Mouse (Mus musculus): ENCODE measurements around the gene Fabp6. TPM values are rescaled to one million over a fixed set of nuclear protein-coding genes. Genes with fewer than 3 reads are reported as not detected.

Gene Fabp6
- polyA plus RNA-seq, 1 experiment from 2014 or later = not detected

GRCm38 (mm10) chr11:43563654-43564244 is 37.6 kb downstream of the Fabp6 start:
- no peak overlapping the region for H3K4me3 ChIP-seq (ENCODE audit: low read depth, low read length)
- H3K27me3 ChIP-seq (ENCODE audit: control insufficient read depth, insufficient read depth, low read length) = no peaks in the 10 kb centered on the region
- no peaks in the 10 kb centered on the region for H3K9me3 ChIP-seq (ENCODE audit: control insufficient read depth, low read length)
- H3K4me2 ChIP-seq = no peak overlapping the region
- H3K27ac ChIP-seq (ENCODE audit: low read depth, low read length) = 0 out of 2 replicates have a peak overlapping the region, but pooled peaks have one; percentile 40
- no peak overlapping the region for H3K9ac ChIP-seq (ENCODE audit: low read length)
- ATAC-seq (ENCODE audit: low FRiP score) (0 out of 2 replicates have a peak, but pooled peaks have one; percentile 28), DNase-seq (ENCODE audit: low spot score, missing footprints) (peak; percentile 45)
- 75% methylated on average over 10 of the region's 10 CpGs for WGBS
- H3K4me1 ChIP-seq (ENCODE audit: control insufficient read depth, insufficient read depth, low read length) = peaks cover 50% of the 10 kb centered on the region
- no peaks in the 10 kb centered on the region for H3K36me3 ChIP-seq (ENCODE audit: control insufficient read depth, insufficient read depth, low read length)

GRCm38 (mm10) chr11:43559515-43560292 is 41.6 kb downstream of the Fabp6 start:
- Histone ChIP-seq H3K27ac (ENCODE audit: low read depth, low read length) (peak overlapping the region; percentile 73), H3K4me2 (no peak overlapping the region), H3K9ac (ENCODE audit: low read length) (0 out of 2 replicates have a peak overlapping the region, but pooled peaks have one; percentile 31), H3K4me3 (ENCODE audit: low read depth, low read length) (no peak overlapping the region), H3K4me1 (ENCODE audit: control insufficient read depth, insufficient read depth, low read length) (peaks cover 29% of the 10 kb centered on the region), H3K9me3 (ENCODE audit: control insufficient read depth, low read length) (no peaks in the 10 kb centered on the region), H3K27me3 (ENCODE audit: control insufficient read depth, insufficient read depth, low read length) (no peaks in the 10 kb centered on the region), H3K36me3 (ENCODE audit: control insufficient read depth, insufficient read depth, low read length) (peaks cover 3% of the 10 kb centered on the region; the same call in 1 of the 2 replicates)
- ATAC-seq (ENCODE audit: low FRiP score) (peak; percentile 78), DNase-seq (ENCODE audit: low spot score, missing footprints) (peak; percentile 85)
- 3% methylated on average over 5 of the region's 6 CpGs for WGBS

- no peak for ATAC-seq (ENCODE audit: low FRiP score)
- Histone ChIP-seq H3K4me2 (no peak overlapping the region), H3K27ac (ENCODE audit: low read depth, low read length) (no peak overlapping the region), H3K27me3 (ENCODE audit: control insufficient read depth, insufficient read depth, low read length) (no peaks in the 10 kb centered on the region), H3K4me1 (ENCODE audit: control insufficient read depth, insufficient read depth, low read length) (peaks cover 18% of the 10 kb centered on the region), H3K36me3 (ENCODE audit: control insufficient read depth, insufficient read depth, low read length) (peaks cover 3% of the 10 kb centered on the region; the same call in 1 of the 2 replicates), H3K9ac (ENCODE audit: low read length) (no peak overlapping the region), H3K4me3 (ENCODE audit: low read depth, low read length) (no peak overlapping the region), H3K9me3 (ENCODE audit: control insufficient read depth, low read length) (no peaks in the 10 kb centered on the region)
- 89% methylated on average over 11 of the region's 11 CpGs for WGBS
- no peak for DNase-seq (ENCODE audit: low spot score, missing footprints)
Observed at GRCm38 (mm10) chr11:43556538-43556937, 44.8 kb downstream of the Fabp6 start.

- 58% methylated on average over 6 of the region's 6 CpGs for WGBS
- ATAC-seq (ENCODE audit: low FRiP score) = no peak
Observed at GRCm38 (mm10) chr11:43552675-43553074, 48.7 kb downstream of the Fabp6 start.

GRCm38 (mm10) chr11:43551756-43552155 is 49.6 kb downstream of the Fabp6 start:
- Histone ChIP-seq H3K4me1 (ENCODE audit: control insufficient read depth, insufficient read depth, low read length) (peaks cover 27% of the 10 kb centered on the region), H3K27me3 (ENCODE audit: control insufficient read depth, insufficient read depth, low read length) (no peaks in the 10 kb centered on the region), H3K36me3 (ENCODE audit: control insufficient read depth, insufficient read depth, low read length) (no peaks in the 10 kb centered on the region), H3K9me3 (ENCODE audit: control insufficient read depth, low read length) (no peaks in the 10 kb centered on the region), H3K9ac (ENCODE audit: low read length) (no peak overlapping the region), H3K4me2 (no peak overlapping the region), H3K4me3 (ENCODE audit: low read depth, low read length) (no peak overlapping the region), H3K27ac (ENCODE audit: low read depth, low read length) (no peak overlapping the region)
- no peak for DNase-seq (ENCODE audit: low spot score, missing footprints)
- WGBS = 93% methylated on average over 3 of the region's 3 CpGs
- peak; percentile 19; the same call in 1 of the 2 replicates for ATAC-seq (ENCODE audit: low FRiP score)

More at GRCm38 (mm10) chr11:43552675-43553074, 48.7 kb downstream of the Fabp6 start:
- no peaks in the 10 kb centered on the region for H3K27me3 ChIP-seq (ENCODE audit: control insufficient read depth, insufficient read depth, low read length)
- H3K4me2 ChIP-seq = no peak overlapping the region
- peaks cover 27% of the 10 kb centered on the region for H3K4me1 ChIP-seq (ENCODE audit: control insufficient read depth, insufficient read depth, low read length)
- H3K4me3 ChIP-seq (ENCODE audit: low read depth, low read length) = no peak overlapping the region
- no peaks in the 10 kb centered on the region for H3K9me3 ChIP-seq (ENCODE audit: control insufficient read depth, low read length)
- DNase-seq (ENCODE audit: low spot score, missing footprints) = no peak
- no peak overlapping the region for H3K9ac ChIP-seq (ENCODE audit: low read length)
- no peaks in the 10 kb centered on the region; the same call in 1 of the 2 replicates for H3K36me3 ChIP-seq (ENCODE audit: control insufficient read depth, insufficient read depth, low read length)
- no peak overlapping the region; the same call in 1 of the 2 replicates for H3K27ac ChIP-seq (ENCODE audit: low read depth, low read length)

- no peak overlapping the region for H3K9ac ChIP-seq (ENCODE audit: low read length)
- WGBS = 51% methylated on average over 11 of the region's 11 CpGs
- H3K27me3 ChIP-seq (ENCODE audit: control insufficient read depth, insufficient read depth, low read length) = no peaks in the 10 kb centered on the region
- peaks cover 37% of the 10 kb centered on the region for H3K4me1 ChIP-seq (ENCODE audit: control insufficient read depth, insufficient read depth, low read length)
- H3K4me2 ChIP-seq = no peak overlapping the region
- no peaks in the 10 kb centered on the region for H3K36me3 ChIP-seq (ENCODE audit: control insufficient read depth, insufficient read depth, low read length)
- no peaks in the 10 kb centered on the region for H3K9me3 ChIP-seq (ENCODE audit: control insufficient read depth, low read length)
- ATAC-seq (ENCODE audit: low FRiP score) (0 out of 2 replicates have a peak, but pooled peaks have one; percentile 8), DNase-seq (ENCODE audit: low spot score, missing footprints) (no peak)
- no peak overlapping the region for H3K27ac ChIP-seq (ENCODE audit: low read depth, low read length)
- no peak overlapping the region for H3K4me3 ChIP-seq (ENCODE audit: low read depth, low read length)
Observed at GRCm38 (mm10) chr11:43549701-43550100, 51.6 kb downstream of the Fabp6 start.

- 71% methylated on average over 12 of the region's 12 CpGs for WGBS
- Histone ChIP-seq H3K36me3 (ENCODE audit: control insufficient read depth, insufficient read depth, low read length) (no peaks in the 10 kb centered on the region), H3K9me3 (ENCODE audit: control insufficient read depth, low read length) (no peaks in the 10 kb centered on the region), H3K4me2 (no peak overlapping the region), H3K4me3 (ENCODE audit: low read depth, low read length) (no peak overlapping the region), H3K27me3 (ENCODE audit: control insufficient read depth, insufficient read depth, low read length) (no peaks in the 10 kb centered on the region), H3K27ac (ENCODE audit: low read depth, low read length) (peak overlapping the region; percentile 63), H3K9ac (ENCODE audit: low read length) (peak overlapping the region; percentile 9; the same call in 1 of the 2 replicates), H3K4me1 (ENCODE audit: control insufficient read depth, insufficient read depth, low read length) (peaks cover 39% of the 10 kb centered on the region)
- DNase-seq (ENCODE audit: low spot score, missing footprints) (no peak), ATAC-seq (ENCODE audit: low FRiP score) (no peak)
Observed at GRCm38 (mm10) chr11:43548657-43549435, 52.5 kb downstream of the Fabp6 start.

GRCm38 (mm10) chr11:43548148-43548547 is 53.2 kb downstream of the Fabp6 start:
- Histone ChIP-seq H3K4me3 (ENCODE audit: low read depth, low read length) (no peak overlapping the region), H3K4me1 (ENCODE audit: control insufficient read depth, insufficient read depth, low read length) (peaks cover 39% of the 10 kb centered on the region), H3K36me3 (ENCODE audit: control insufficient read depth, insufficient read depth, low read length) (peaks cover 3% of the 10 kb centered on the region; the same call in 1 of the 2 replicates), H3K4me2 (no peak overlapping the region), H3K9me3 (ENCODE audit: control insufficient read depth, low read length) (no peaks in the 10 kb centered on the region), H3K27ac (ENCODE audit: low read depth, low read length) (peak overlapping the region; percentile 63), H3K9ac (ENCODE audit: low read length) (peak overlapping the region; percentile 9; the same call in 1 of the 2 replicates), H3K27me3 (ENCODE audit: control insufficient read depth, insufficient read depth, low read length) (no peaks in the 10 kb centered on the region)
- 23% methylated on average over 7 of the region's 7 CpGs for WGBS
- DNase-seq (ENCODE audit: low spot score, missing footprints) = no peak
- peak; percentile 17; the same call in 1 of the 2 replicates for ATAC-seq (ENCODE audit: low FRiP score)

Measured in midbrain, embryonic 11.5 days (tissue).